Mouse (Mus musculus): ENCODE results near the gene Donson. TPM values are rescaled to one million over a fixed set of nuclear protein-coding genes. Genes with fewer than 3 reads are reported as not detected.

Gene Donson
- polyA plus RNA-seq, 1 experiment from 2014 or later, result 16.9 TPM

Other genes with a start within 250 kb of the Donson start
- 47.2 and 47.3 TPM in 2 replicates for gene Ifnar1, start 203.5 kb downstream of the Donson start, polyA plus RNA-seq (2015; fragmentation: Nextera tagmentation; extraction: Ambion mirVana)
- gene Ifngr2, start 141.7 kb downstream of the Donson start, polyA plus RNA-seq (2015; fragmentation: Nextera tagmentation; extraction: Ambion mirVana), result 53.7 and 58.0 TPM in 2 replicates
- gene Tmem50b, start 91.0 kb downstream of the Donson start, polyA plus RNA-seq (2015; fragmentation: Nextera tagmentation; extraction: Ambion mirVana), result 48.7 and 62.2 TPM in 2 replicates
- gene Dnajc28, start 69.7 kb downstream of the Donson start, polyA plus RNA-seq (2015; fragmentation: Nextera tagmentation; extraction: Ambion mirVana), result 2.7 and 2.9 TPM in 2 replicates
- 104 TPM in 2 replicates for gene Gart, start 41.8 kb downstream of the Donson start, polyA plus RNA-seq (2015; fragmentation: Nextera tagmentation; extraction: Ambion mirVana)
- 89.8 and 98.8 TPM in 2 replicates for gene Son, start 41.3 kb downstream of the Donson start, polyA plus RNA-seq (2015; fragmentation: Nextera tagmentation; extraction: Ambion mirVana)
- gene Cryzl1, start 40.2 kb upstream of the Donson start, polyA plus RNA-seq (2015; fragmentation: Nextera tagmentation; extraction: Ambion mirVana), result 62.2 and 69.9 TPM in 2 replicates
- 16.8 and 18.1 TPM in 2 replicates for gene Itsn1, start 40.5 kb upstream of the Donson start, polyA plus RNA-seq (2015; fragmentation: Nextera tagmentation; extraction: Ambion mirVana)